10 mouse cellular contexts compared by ENCODE assay signal in genomic region chr4:133217641-133218040, GRCm38 (mm10). TPM values are rescaled to one million over a fixed set of nuclear protein-coding genes. Genes with fewer than 3 reads are reported as not detected.
DNase-seq lines count a peak whose midpoint lies in the region; ATAC-seq lines count a peak whose summit lies in the region.
"Had no signal": no experiment of that assay in that cellular context is flagged by ENCODE, and none has a peak within 500 bp of the region (broad histone marks: within the 10 kb centered on the region; RNA-seq: fewer than 3 reads in every experiment).

No protein-coding gene starts in this region.

- no peak overlapping the region for H3K4me2 ChIP-seq in midbrain, embryonic 11.5 days
- H3K4me2 ChIP-seq in midbrain, embryonic 15.5 days, result no peak overlapping the region
- H3K4me2 ChIP-seq: heart, embryonic 15.5 days had no signal

- DNase-seq in adrenal gland, postnatal 10 days, result peak; percentile 72
- no peak for DNase-seq in adrenal gland, adult 8-10 months
- DNase-seq in midbrain, embryonic 11.5 days (ENCODE audit: low spot score, missing footprints), result peak; percentile 96
- peak; percentile 61 for DNase-seq in cerebellum, adult 8-10 months
- peak; percentile 48 for DNase-seq in gastrocnemius, postnatal 36 days
- peak; percentile 76 for DNase-seq in lung, postnatal 14 days
- peak; percentile 48 to 52 for DNase-seq in spleen, postnatal 36 days (ENCODE audit: low spot score in 2 of 2)

- intact Hi-C loops in gastrocnemius, postnatal 36 days (cut with DNase I), result loop anchor here (1.0 to 10.0 kb wide), 2 partner anchors 80 to 273 kb away; no protein-coding TSS in a partner anchor

- H3K9ac ChIP-seq in midbrain, embryonic 11.5 days (ENCODE audit: low read length), result no peak overlapping the region
- no peak overlapping the region for H3K9ac ChIP-seq in midbrain, embryonic 15.5 days
- H3K9ac ChIP-seq: heart, embryonic 15.5 days had no signal

- H3K36me3 ChIP-seq in midbrain, embryonic 11.5 days (ENCODE audit: control insufficient read depth, insufficient read depth, low read length), result no peaks in the 10 kb centered on the region
- H3K36me3 ChIP-seq in midbrain, embryonic 15.5 days (replicated peaks), result no peaks in the 10 kb centered on the region
- H3K36me3 ChIP-seq: heart, embryonic 15.5 days had no signal

- H3K4me3 ChIP-seq in midbrain, embryonic 11.5 days (ENCODE audit: low read depth, low read length), result no peak overlapping the region
- no peak overlapping the region for H3K4me3 ChIP-seq in midbrain, embryonic 15.5 days
- H3K4me3 ChIP-seq: heart, embryonic 15.5 days had no signal

- H3K9me3 ChIP-seq in midbrain, embryonic 11.5 days (ENCODE audit: control insufficient read depth, low read length), result no peaks in the 10 kb centered on the region
- H3K9me3 ChIP-seq in midbrain, embryonic 15.5 days, result no peaks in the 10 kb centered on the region
- H3K9me3 ChIP-seq: heart, embryonic 15.5 days had no signal

- 0 out of 2 replicates have a peak, but pooled peaks have one; percentile 25 for ATAC-seq in midbrain, embryonic 11.5 days (ENCODE audit: low FRiP score)
- ATAC-seq in midbrain, embryonic 15.5 days (replicated peaks), result no peak
- ATAC-seq: Patski had no signal

- WGBS in midbrain, embryonic 11.5 days, result under 1% methylated on average over 5 of the region's 5 CpGs
- under 1% methylated on average over 5 of the region's 5 CpGs for WGBS in midbrain, embryonic 15.5 days

- peaks cover 26% of the 10 kb centered on the region for H3K27me3 ChIP-seq in midbrain, embryonic 11.5 days (ENCODE audit: control insufficient read depth, insufficient read depth, low read length)
- peaks cover 37% of the 10 kb centered on the region for H3K27me3 ChIP-seq in midbrain, embryonic 15.5 days (replicated peaks)
- H3K27me3 ChIP-seq: Patski had no signal

- H3K27ac ChIP-seq in midbrain, embryonic 11.5 days (ENCODE audit: low read depth, low read length), result no peak overlapping the region
- H3K27ac ChIP-seq in midbrain, embryonic 15.5 days, result no peak overlapping the region
- H3K27ac ChIP-seq: heart, embryonic 15.5 days had no signal

- peaks cover 10% of the 10 kb centered on the region for H3K4me1 ChIP-seq in midbrain, embryonic 11.5 days (ENCODE audit: control insufficient read depth, insufficient read depth, low read length)
- H3K4me1 ChIP-seq in midbrain, embryonic 15.5 days, result peaks cover 22% of the 10 kb centered on the region

RNA-seq across cellular contexts. Expression of gene Gpr3, which starts 5.3 kb away (rescaled TPM):
- total RNA-seq in adrenal gland, postnatal 10 days (2021), result under 1 TPM; 0.36 to 0.99 TPM
- under 1 TPM in 1 of 4 experiments, not detected in 3; 0.66 TPM for total RNA-seq in adrenal gland, adult 8-10 months (2022)
- polyA plus RNA-seq in midbrain, embryonic 11.5 days (2014; fragmentation: Nextera tagmentation; extraction: Ambion mirVana), result 0.10 and 0.55 TPM in 2 replicates
- polyA plus RNA-seq in midbrain, embryonic 15.5 days (2015; fragmentation: Nextera tagmentation; extraction: Ambion mirVana), result 1.3 and 2.0 TPM in 2 replicates
- not detected for total RNA-seq in gastrocnemius, postnatal 36 days (2021)

RNA-seq across cellular contexts. Expression of gene Cd164l2, which starts 5.7 kb away (rescaled TPM):
- total RNA-seq in adrenal gland, postnatal 10 days (2021), result 1 to 10 TPM; 2.2 to 2.4 TPM
- 1 to 10 TPM in 2 of 4 experiments, under 1 TPM in 2; 0.86 to 1.8 (median 1.4) TPM for total RNA-seq in adrenal gland, adult 8-10 months (2022)
- 0.23 and 0.47 TPM in 2 replicates for polyA plus RNA-seq in midbrain, embryonic 11.5 days (2014; fragmentation: Nextera tagmentation; extraction: Ambion mirVana)
- polyA plus RNA-seq in midbrain, embryonic 15.5 days (2015; fragmentation: Nextera tagmentation; extraction: Ambion mirVana), result 3.0 and 5.0 TPM in 2 replicates
- under 1 TPM in 1 of 2 experiments, not detected in 1; 0.27 TPM for total RNA-seq in gastrocnemius, postnatal 36 days (2021)

RNA-seq across cellular contexts. Expression of gene Map3k6, which starts 23.0 kb away (rescaled TPM):
- 10 to 100 TPM; 17.2 to 36.7 TPM for total RNA-seq in adrenal gland, postnatal 10 days (2021)
- total RNA-seq in adrenal gland, adult 8-10 months (2022), result 10 to 100 TPM; 17.3 to 27.7 (median 19.2) TPM
- 1.3 and 2.0 TPM in 2 replicates for polyA plus RNA-seq in midbrain, embryonic 11.5 days (2014; fragmentation: Nextera tagmentation; extraction: Ambion mirVana)
- polyA plus RNA-seq in midbrain, embryonic 15.5 days (2015; fragmentation: Nextera tagmentation; extraction: Ambion mirVana), result 1.6 and 2.0 TPM in 2 replicates
- 10 to 100 TPM in 1 of 2 experiments, 1 to 10 TPM in 1; 7.1 to 10.4 TPM for total RNA-seq in gastrocnemius, postnatal 36 days (2021)

RNA-seq across cellular contexts. Expression of gene Sytl1, which starts 45.3 kb away (rescaled TPM):
- total RNA-seq in adrenal gland, postnatal 10 days (2021), result 1 to 10 TPM; 5.2 to 6.3 TPM
- 1 to 10 TPM in 3 of 4 experiments, under 1 TPM in 1; 0.92 to 2.0 (median 1.1) TPM for total RNA-seq in adrenal gland, adult 8-10 months (2022)
- polyA plus RNA-seq in midbrain, embryonic 11.5 days (2014; fragmentation: Nextera tagmentation; extraction: Ambion mirVana), result 0.37 and 0.83 TPM in 2 replicates
- polyA plus RNA-seq in midbrain, embryonic 15.5 days (2015; fragmentation: Nextera tagmentation; extraction: Ambion mirVana), result 0.56 and 0.65 TPM in 2 replicates
- under 1 TPM in 1 of 2 experiments, not detected in 1; 0.64 TPM for total RNA-seq in gastrocnemius, postnatal 36 days (2021)

RNA-seq across cellular contexts. Expression of gene Tmem222, which starts 60.0 kb away (rescaled TPM):
- 10 to 100 TPM; 49.5 to 54.8 TPM for total RNA-seq in adrenal gland, postnatal 10 days (2021)
- 10 to 100 TPM; 74.7 to 93.2 (median 83.1) TPM for total RNA-seq in adrenal gland, adult 8-10 months (2022)
- polyA plus RNA-seq in midbrain, embryonic 11.5 days (2014; fragmentation: Nextera tagmentation; extraction: Ambion mirVana), result 71.2 and 82.0 TPM in 2 replicates
- 118 and 120 TPM in 2 replicates for polyA plus RNA-seq in midbrain, embryonic 15.5 days (2015; fragmentation: Nextera tagmentation; extraction: Ambion mirVana)
- total RNA-seq in gastrocnemius, postnatal 36 days (2021), result 10 to 100 TPM; 20.9 to 22.5 TPM
